Mouse (Mus musculus) heart, adult 18-20 months (tissue): ENCODE measurements around the gene Usp39. TPM values are rescaled to one million over a fixed set of nuclear protein-coding genes. Genes with fewer than 3 reads are reported as not detected.

Experiments
- DNase-seq, 2 experiments: peaks; one replicate each; pipeline ENCODE4 v3.0.0; 2021 to 2022; ENCODE audit warnings: mixed read lengths in 1 of 2
- total RNA-seq, 2 experiments: library from RNA; stranded (reverse); gene quantifications; 2 replicates each; pipeline ENCODE4 v1.2.3; 2021

The Usp39 gene
- total RNA-seq, 2 experiments from 2014 or later: 15.9 to 16.1 TPM

GRCm38 (mm10) chr6:72352636-72353405, 7.8 kb upstream of the Usp39 start:
- peak in 1 of 2 experiments; percentile 40 for DNase-seq

- no peak for DNase-seq
Observed at GRCm38 (mm10) chr6:72350214-72350613, 5.2 kb upstream of the Usp39 start.

- DNase-seq: peak in 1 of 2 experiments; percentile 25
Observed at GRCm38 (mm10) chr6:72348411-72348810, 3.4 kb upstream of the Usp39 start.

- peak; percentile 85 to 86 for DNase-seq
Observed at GRCm38 (mm10) chr6:72347166-72347941, 2.4 kb upstream of the Usp39 start, which contains the start of gene 0610030E20Rik. 0610030E20Rik (plus strand) TSS chr6:72347317.

- peak in 1 of 2 experiments; percentile 8 for DNase-seq
Observed at GRCm38 (mm10) chr6:72346261-72346660, 1.3 kb upstream of the Usp39 start.

GRCm38 (mm10) chr6:72345633-72346032, 649 bp upstream of the Usp39 start:
- DNase-seq: peak in 1 of 2 experiments; percentile 9

- no peak for DNase-seq
Observed at GRCm38 (mm10) chr6:72344396-72345073, 449 bp downstream of the Usp39 start.

- DNase-seq: no peak
Observed at GRCm38 (mm10) chr6:72340481-72340880, 4.5 kb downstream of the Usp39 start.

GRCm38 (mm10) chr6:72333111-72333510, 11.9 kb downstream of the Usp39 start:
- DNase-seq: peak in 1 of 2 experiments; percentile 40

GRCm38 (mm10) chr6:72330133-72330532, 14.9 kb downstream of the Usp39 start:
- no peak for DNase-seq

GRCm38 (mm10) chr6:72329019-72329418, 16.0 kb downstream of the Usp39 start:
- DNase-seq: no peak

- peak; percentile 29 to 36 for DNase-seq
Observed at GRCm38 (mm10) chr6:72326274-72326673, 18.7 kb downstream of the Usp39 start.

GRCm38 (mm10) chr6:72323786-72324508, 21.0 kb downstream of the Usp39 start:
- DNase-seq: no peak

GRCm38 (mm10) chr6:72322936-72323335, 22.0 kb downstream of the Usp39 start:
- DNase-seq: no peak

GRCm38 (mm10) chr6:72319019-72319418, 26.0 kb downstream of the Usp39 start:
- peak; percentile 55 to 74 for DNase-seq

- no peak for DNase-seq
Observed at GRCm38 (mm10) chr6:72318440-72318839, 26.5 kb downstream of the Usp39 start.

- no peak for DNase-seq
Observed at GRCm38 (mm10) chr6:72316044-72316443, 28.9 kb downstream of the Usp39 start.

GRCm38 (mm10) chr6:72315384-72315783, 29.6 kb downstream of the Usp39 start:
- no peak for DNase-seq

GRCm38 (mm10) chr6:72313124-72313867, 31.7 kb downstream of the Usp39 start:
- DNase-seq: peak; percentile 26 to 27

- DNase-seq: no peak
Observed at GRCm38 (mm10) chr6:72312198-72312597, 32.8 kb downstream of the Usp39 start.

GRCm38 (mm10) chr6:72303510-72303909, 41.5 kb downstream of the Usp39 start:
- no peak for DNase-seq
